Mouse (Mus musculus) olfactory bulb, adult 2 months (tissue): ENCODE results near the gene 9230112D13Rik. TPM values are rescaled to one million over a fixed set of nuclear protein-coding genes. Genes with fewer than 3 reads are reported as not detected.

Source experiments
- H3K27ac ChIP-seq: fragments of 200-500 bp; 2 replicates; pipeline ENCODE4 v1.5.1; 2012; ENCODE audit warnings: low read depth, low read length; ENCODE audit not compliant: insufficient read depth
- H3K4me1 ChIP-seq: fragments of 200-500 bp; 2 replicates; pipeline ENCODE4 v1.6.1; 2012; ENCODE audit warnings: low read length; ENCODE audit not compliant: control insufficient read depth, insufficient read depth
- H3K4me3 ChIP-seq: fragments of 200-500 bp; 2 replicates; pipeline ENCODE4 v1.5.1; 2012; ENCODE audit warnings: mild to moderate bottlenecking, low read depth, low read length, moderate library complexity; ENCODE audit not compliant: insufficient read depth
- CTCF ChIP-seq: fragments of 200-500 bp; IDR thresholded peaks from 2 replicates; pipeline ENCODE4 v1.5.1; 2012; ENCODE audit warnings: low read depth, mild to moderate bottlenecking, low read length, moderate library complexity; ENCODE audit not compliant: insufficient read depth
- POLR2A ChIP-seq: fragments of 200-500 bp; IDR thresholded peaks from 2 replicates; pipeline ENCODE4 v1.6.1; 2012; ENCODE audit warnings: mild to moderate bottlenecking, low read depth, low read length, moderate library complexity; ENCODE audit not compliant: insufficient read depth
- WGBS: fragments of 180-500 bp; shearing (Covaris S2); methylation state at CpG from one replicate; pipeline ENCODE4 v1.1.7; 2018; 5-methylcytosine and 5-hydroxymethylcytosine counted together
- polyA plus RNA-seq: library from polyadenylated mRNA; stranded (reverse); fragments of >200 nt; gene quantifications from 2 replicates; pipeline ENCODE4 v1.2.4, GENCODE M21; 2012; ENCODE audit warnings: low replicate concordance; ENCODE audit not compliant: missing spikeins, insufficient read depth, insufficient read length

The 9230112D13Rik gene
- polyA plus RNA-seq, 1 experiment = not detected

DNA sequence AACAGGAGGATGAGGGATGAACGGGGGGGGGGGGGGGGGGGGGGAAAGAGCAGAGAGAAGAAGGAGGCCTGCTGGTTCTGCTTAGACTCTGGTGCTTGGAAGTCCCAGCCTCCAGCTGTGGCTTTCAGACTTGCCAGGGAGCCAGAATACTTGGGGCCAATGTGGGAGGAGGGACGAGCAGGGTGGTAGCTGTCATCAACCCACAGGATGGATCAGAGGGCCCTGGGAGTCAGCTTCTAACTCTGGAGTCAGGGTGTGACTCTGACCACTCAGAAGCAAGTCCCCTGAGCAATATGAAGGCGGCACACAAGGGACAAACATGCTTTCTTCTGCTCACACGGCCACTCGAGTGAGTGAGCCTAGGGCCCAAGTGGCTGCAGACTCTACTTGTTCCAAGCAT lies 42.0 kb upstream of the 9230112D13Rik start:
- TF ChIP-seq CTCF = no peak
- Histone ChIP-seq H3K4me3 (no peak overlapping the region), H3K4me1 (peaks cover 24% of the 10 kb centered on the region), H3K27ac (no peak overlapping the region)
- WGBS = 74% methylated on average over 5 of the region's 5 CpGs

DNA sequence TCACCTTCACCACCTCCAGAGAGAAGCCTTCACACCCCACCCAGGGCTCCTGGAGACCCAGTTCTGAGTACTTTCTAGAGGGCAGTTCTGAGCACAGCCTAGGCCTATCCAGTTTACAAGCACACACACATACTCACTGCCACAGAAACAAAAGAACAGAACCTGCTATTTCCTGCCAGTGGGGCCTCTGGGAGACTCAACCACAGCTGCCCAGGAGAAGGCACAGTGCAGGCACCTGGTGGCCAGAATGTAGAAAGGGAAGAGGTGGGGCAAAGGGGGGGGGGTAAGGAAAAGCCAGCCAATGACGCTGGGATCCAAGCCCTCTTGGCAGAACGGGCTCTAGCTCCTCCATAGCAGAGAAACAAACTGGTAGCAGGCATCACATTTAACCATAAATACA lies 39.8 kb upstream of the 9230112D13Rik start:
- no peak for TF ChIP-seq POLR2A
- TF ChIP-seq CTCF = no peak
- WGBS = 24% methylated on average over 2 of the region's 2 CpGs
- peaks cover 24% of the 10 kb centered on the region for H3K4me1 ChIP-seq
- no peak overlapping the region for H3K27ac ChIP-seq
- no peak overlapping the region for H3K4me3 ChIP-seq

DNA sequence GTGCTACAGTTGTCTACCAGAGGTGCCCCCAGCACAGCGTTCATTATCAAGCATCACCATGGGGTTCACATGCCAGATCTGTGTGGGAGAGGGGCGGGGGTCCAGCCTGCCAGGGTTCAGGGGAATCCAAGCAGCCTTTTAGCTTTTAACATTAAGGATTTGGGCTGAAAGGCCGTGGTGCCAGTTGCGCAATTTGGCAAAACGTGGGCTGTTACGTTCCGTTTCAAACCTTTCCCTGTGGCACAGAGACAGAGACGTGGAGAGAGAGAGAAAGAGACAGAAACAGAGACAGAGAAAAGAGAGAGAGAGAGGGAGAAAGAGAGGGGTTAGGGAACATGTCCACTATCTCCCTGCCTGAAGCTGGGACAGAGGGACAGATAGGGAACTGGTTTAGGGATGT lies 39.0 kb upstream of the 9230112D13Rik start:
- WGBS = 96% methylated on average over 8 of the region's 8 CpGs
- H3K27ac ChIP-seq = no peak overlapping the region
- TF ChIP-seq CTCF (no peak), POLR2A (no peak)
- H3K4me1 ChIP-seq = peaks cover 24% of the 10 kb centered on the region
- H3K4me3 ChIP-seq = no peak overlapping the region

DNA sequence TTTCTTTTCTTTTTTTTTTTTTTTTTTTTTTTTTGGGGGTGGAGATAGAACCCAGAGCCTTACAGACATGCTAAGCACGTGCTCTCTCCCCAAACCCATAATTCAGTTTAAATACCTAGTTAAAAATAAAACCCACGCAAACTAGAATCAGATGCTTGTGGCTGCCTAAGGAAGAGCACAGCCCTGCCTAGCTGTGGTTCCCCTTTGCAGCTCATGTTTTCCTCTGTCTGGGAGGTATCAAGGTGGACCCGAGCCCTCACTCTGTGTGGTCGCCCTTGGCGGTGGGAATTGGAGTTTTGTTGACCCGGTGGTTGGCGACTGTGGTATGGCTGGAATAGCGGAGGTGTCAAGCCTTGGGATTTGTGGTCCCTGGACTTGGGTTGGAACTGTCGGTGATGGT lies 36.3 kb upstream of the 9230112D13Rik start:
- WGBS = 66% methylated on average over 9 of the region's 9 CpGs
- TF ChIP-seq CTCF (no peak), POLR2A (no peak)
- Histone ChIP-seq H3K4me3 (no peak overlapping the region), H3K27ac (no peak overlapping the region), H3K4me1 (peaks cover 12% of the 10 kb centered on the region)

DNA sequence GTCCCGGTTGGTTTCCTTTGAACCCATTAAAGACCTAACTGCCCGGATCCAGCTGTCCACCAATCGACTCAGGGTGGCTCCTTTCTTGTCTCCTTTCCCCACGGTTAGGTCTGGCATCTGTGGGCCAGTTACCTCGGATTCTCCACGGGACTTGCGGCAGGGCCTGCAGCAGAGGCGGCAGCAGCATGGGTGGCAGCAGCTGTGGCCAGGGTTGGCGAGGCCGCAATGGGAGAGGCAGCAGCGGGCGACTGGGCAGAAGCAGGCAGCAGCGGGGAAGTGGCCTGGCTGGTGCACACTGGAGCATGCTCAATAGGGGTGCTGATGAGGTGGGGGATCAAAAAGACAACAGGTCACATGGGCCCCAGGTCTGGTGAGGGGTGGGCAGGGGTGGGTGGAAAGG lies 32.6 kb upstream of the 9230112D13Rik start:
- TF ChIP-seq POLR2A (no peak), CTCF (no peak)
- no peak overlapping the region for H3K27ac ChIP-seq
- 79% methylated on average over 13 of the region's 13 CpGs for whole genome bisulfite sequencing

DNA sequence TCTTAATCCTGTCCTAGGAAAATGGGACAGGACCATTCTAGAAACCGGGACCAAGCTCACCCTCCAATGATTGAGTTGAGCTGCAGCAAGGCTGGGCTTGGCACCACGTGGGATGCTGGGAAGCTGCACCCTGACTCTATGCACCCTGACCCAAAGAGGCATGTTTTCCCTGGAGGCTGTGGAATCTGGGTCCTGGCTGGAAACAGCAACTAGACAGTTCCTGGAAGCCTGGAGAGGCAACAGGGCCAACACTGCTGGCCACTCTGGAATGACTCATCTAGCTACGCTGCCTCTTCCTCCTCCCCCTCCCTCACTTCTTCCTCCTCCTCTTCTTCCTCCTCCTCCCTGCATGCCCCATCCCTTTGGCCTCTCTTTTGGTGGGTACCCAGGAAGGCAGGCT lies 31.4 kb upstream of the 9230112D13Rik start:
- no peak for TF ChIP-seq CTCF
- no peak for TF ChIP-seq POLR2A
- 69% methylated on average over 3 of the region's 3 CpGs for WGBS
- no peak overlapping the region for H3K27ac ChIP-seq
- H3K4me3 ChIP-seq = no peak overlapping the region
- H3K4me1 ChIP-seq = peaks cover 9% of the 10 kb centered on the region

More for the DNA sequence above, 32.6 kb upstream of the 9230112D13Rik start:
- Histone ChIP-seq H3K4me1 (peaks cover 11% of the 10 kb centered on the region), H3K4me3 (no peak overlapping the region)

DNA sequence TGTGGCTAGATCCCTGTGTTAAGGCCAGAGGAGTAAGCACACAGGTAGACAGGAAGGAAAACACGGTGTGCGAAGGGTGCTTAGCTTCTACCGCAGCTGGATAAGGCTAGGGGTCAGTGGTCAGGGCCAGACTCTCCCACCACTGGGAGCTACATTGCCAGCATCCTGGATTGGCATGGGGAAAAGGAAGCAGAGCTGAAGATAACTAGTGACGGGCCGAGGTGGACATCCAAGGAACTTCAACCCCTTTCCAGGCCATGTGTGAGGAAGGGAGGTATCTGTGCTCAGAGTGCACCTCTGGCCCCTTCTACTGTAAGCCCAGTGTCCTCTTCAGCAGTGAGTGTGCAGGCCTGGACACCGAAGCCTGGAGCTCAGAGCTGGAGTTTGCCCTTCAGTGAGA lies 30.9 kb upstream of the 9230112D13Rik start:
- Histone ChIP-seq H3K4me1 (peaks cover 7% of the 10 kb centered on the region), H3K27ac (no peak overlapping the region), H3K4me3 (no peak overlapping the region)
- WGBS = 93% methylated on average over 6 of the region's 6 CpGs
- TF ChIP-seq CTCF (no peak), POLR2A (no peak)

DNA sequence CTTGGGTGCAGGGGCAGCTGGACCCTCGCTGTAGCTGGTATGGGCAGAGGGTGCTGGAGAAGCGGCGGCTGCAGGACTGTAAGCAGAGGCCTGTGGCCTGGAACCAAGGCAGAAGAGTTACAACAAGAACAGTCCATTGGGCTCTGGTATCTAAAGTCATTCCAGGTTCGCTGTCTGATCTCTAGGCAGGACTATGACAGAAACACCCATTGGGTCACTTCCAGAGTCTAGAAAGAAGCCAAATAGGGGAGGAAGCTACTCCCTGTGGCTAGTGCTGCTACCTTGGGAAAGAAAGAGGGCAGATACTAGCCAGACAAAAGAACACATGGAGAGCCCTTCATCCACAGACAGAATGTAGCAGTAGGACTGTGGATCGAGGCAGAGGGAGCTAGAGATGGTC lies 29.6 kb upstream of the 9230112D13Rik start:
- no peak overlapping the region for H3K4me3 ChIP-seq
- H3K27ac ChIP-seq = no peak overlapping the region
- TF ChIP-seq CTCF (no peak), POLR2A (no peak)
- WGBS = 97% methylated on average over 5 of the region's 5 CpGs
- H3K4me1 ChIP-seq = peaks cover 3% of the 10 kb centered on the region; the same call in 1 of the 2 replicates

DNA sequence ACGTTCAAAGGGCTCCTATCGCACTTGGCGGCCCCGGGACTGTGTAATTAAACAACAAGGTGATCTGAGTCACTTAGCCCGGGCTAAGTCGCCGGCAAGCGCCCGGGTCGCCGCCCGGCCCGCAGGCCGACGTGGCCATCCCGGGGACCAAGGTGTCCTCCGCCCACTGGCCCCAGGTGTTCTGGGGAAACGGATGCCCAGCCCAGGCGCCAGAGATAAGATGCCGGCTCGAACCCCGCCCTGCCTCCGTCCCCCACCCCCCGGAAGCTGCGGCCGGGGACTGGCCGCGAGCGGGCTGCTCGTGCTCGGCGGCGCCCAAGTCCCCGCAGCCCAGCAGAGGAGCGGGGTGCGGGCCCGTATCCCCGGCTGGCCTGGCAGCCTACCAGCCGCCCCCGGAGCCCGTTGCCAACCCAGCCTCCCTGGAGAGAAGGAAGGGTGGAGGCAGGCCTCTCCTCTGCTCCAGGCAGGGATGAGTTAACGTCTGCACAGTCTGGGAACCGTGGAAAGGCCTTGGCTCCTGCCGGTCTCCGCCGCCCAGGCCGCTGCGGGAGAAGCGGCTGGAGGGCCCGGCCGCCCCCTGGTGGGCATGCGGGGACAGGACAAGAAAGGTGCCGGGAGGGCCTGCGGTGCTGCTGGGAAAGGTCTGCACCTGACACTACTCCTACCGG lies 26.5 kb upstream of the 9230112D13Rik start:
- Histone ChIP-seq H3K4me1 (peaks cover 8% of the 10 kb centered on the region; the same call in 1 of the 2 replicates), H3K4me3 (peak overlapping the region; percentile 77), H3K27ac (peak overlapping the region; percentile 73)
- TF ChIP-seq CTCF (peak; percentile 96), POLR2A (0 out of 2 replicates have a peak, but pooled peaks have one; percentile 34)
- under 1% methylated on average over 55 of the region's 55 CpGs for WGBS
